Mouse (Mus musculus): ENCODE measurements around the gene Tmem175.
"Not testable (repeated sequence)": the region's sequence is repeated elsewhere in the genome, so short reads cannot be mapped to it uniquely, and the experiment has no call there.

The Tmem175 gene

DNA sequence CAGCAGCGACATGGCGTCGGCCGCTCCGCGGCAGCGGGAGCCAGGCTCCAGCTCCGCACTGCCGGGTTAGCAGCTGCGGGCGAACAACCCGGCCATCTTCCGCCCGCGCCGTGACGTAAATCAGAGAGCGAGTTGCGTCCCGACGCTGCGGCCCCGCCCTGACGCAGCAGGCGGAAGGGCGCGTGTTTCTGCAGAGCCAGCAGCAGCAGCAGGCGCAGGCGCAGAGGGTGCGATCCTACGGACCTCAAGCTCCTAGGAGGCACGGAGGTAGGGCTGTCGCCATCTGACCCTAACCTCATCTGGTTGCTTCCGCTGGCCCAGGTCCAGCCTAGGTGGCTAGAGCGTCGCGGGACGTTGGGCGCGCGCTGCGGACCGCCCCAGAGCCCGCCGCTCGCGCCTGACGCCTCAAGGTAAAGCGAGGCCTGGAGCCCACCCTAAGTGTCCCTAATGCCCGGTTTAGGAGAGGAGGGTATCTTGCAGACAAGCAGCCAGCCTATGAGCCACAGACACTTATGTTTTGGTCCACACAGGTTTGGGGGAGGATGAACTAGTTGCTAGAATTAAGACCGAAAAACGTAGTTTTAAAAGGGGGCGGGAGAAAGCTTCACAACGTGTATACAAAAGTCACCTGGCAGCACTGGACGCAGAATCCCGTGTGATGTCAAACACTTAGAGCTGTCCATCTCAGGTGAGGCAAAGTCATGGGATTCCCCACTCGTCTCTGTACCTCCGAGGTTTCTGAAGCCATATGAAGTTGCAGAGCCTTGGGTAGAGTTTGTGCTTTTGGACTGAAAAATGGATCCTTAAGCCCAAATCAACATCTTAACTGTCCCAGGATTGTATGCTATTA lies at the start of gene Tmem175, which contains the start of gene Gak:
Gene Tmem175, plus strand, starts transcription at position 137 of the 850 bp plus-strand sequence.
Gene Gak, minus strand, starts transcription at position 122 of the 850 bp plus-strand sequence.
- peak; percentile 94 for DNase-seq

DNA sequence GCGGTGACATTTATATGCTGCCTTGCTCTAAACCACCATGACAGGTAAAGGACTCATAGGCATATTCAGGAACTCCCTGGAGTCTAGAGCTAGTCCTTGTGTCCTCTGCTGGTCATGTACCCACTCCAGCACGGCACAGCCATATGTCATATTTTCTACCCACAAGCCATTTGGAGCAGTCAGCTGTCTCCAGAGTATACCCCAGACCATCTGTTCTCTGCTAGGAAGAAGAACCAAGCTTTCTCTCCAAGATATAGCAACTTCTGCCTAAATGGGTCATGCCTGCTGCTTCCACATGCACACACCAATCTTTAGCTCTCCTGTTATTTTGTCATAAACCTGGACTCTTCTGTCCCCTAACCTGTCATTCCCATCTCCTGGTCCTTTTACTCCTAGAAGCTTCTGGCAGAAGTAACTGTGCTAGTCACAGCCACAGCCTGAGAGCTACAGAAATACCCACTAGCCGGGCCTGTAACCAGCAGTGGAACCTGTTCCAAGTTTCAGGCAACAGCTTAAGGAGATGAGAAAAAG lies 48.1 kb upstream of the Tmem175 start:
- DNase-seq: peak; percentile 71

DNA sequence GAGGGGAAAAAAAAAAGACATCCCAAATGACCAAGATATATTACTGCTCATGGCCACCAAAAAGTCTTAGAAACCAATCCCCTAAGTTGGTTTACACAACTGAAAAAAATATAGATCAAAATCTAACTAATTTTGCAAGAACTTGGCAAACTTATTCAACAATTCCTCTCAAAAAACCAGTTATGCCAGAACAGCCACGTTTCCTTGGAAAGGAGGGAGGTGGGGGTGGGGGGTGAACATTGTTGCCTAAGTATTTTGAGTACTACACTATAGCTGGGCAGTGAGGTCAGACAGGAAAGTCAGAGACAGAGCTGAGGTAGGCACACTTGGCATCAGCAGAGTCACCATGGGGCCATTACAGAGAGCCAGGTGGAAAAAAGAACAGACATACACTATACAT lies 29.6 kb upstream of the Tmem175 start:
- no peak for DNase-seq

DNA sequence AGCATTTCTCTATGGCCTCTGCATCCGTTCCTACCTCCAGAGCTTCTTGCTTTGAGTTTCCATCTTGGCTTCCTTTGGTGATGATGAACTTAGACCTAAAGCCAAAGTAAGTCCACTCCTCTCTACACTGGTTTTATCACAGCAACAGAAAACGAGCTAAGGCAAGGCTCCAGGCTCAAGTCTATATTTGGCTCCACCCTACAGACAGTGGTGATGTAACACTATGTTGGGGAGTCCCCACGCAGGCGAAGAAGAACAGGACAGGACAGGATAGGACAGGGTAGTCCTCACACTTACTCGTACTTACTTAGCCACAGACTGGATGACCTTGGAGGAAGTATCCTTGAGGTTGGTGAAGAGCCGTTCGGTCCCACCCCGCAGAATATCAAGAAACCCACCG lies 27.0 kb upstream of the Tmem175 start:
- no peak for DNase-seq

DNA sequence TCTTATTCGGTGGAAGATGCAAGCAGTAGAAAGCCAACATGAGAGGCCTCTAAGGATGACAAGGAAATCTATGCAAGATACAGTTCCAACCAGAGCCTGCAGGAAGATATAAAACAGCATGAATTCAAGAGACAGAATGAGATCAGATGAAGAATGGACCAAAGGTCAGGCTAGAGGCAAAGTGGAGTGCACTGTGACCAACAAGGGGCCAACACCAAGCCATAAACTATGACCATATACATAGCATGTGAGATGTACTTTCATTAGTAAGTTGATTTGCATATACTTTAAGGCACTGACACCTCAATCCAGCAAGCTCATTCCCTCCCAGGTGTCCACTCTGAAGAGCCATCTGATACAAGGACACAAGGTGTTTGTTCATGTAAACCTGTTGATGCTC lies 19.1 kb upstream of the Tmem175 start:
- no peak for DNase-seq

DNA sequence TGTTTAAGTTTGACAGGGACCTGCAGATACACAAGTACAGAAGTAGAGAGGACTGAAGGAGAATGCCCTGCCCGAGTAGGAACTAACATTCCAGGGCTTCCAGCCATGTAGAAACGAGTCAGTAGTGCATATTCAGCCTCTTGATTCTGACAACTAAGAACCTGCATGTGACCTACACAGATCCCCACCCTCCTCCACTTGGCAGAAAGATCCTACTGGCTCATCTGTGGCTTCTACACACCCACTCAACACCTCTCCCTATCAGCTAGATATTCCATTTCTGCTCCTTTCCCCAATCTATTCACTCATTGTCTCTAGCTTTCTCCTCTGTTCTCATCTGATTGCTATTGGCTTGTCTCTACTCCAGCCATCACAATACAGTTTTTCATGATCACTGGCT lies 7.7 kb upstream of the Tmem175 start:
- peak; percentile 15 for DNase-seq

DNA sequence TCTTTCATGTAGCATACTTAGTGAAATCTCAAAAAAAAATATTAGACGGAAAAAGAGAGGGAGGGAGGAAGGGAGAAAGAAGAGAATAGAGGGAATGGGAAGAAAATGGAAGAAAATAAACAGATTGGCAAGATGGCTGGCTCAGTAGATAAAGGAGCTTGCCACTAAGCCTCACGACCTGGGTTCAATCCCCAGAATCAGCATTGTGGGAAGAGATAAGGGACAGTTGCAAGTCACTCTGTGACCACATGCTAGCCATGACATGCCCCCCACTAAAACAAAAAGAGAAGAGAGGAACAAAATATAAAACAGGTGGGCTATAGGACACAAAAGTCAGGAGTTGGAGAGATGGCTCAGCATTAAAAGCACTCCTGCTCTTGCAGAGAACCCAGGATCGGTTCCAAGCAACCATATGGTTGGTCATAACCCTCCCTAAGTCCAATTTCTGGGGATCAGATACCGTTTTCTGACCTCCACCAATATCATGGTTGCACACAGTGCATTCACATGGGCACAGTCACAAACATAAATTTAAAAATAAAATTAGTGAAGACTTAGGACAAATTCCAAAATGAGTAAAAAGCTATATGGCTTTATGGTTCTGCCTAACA lies 3.4 kb upstream of the Tmem175 start:
- no peak for DNase-seq

DNA sequence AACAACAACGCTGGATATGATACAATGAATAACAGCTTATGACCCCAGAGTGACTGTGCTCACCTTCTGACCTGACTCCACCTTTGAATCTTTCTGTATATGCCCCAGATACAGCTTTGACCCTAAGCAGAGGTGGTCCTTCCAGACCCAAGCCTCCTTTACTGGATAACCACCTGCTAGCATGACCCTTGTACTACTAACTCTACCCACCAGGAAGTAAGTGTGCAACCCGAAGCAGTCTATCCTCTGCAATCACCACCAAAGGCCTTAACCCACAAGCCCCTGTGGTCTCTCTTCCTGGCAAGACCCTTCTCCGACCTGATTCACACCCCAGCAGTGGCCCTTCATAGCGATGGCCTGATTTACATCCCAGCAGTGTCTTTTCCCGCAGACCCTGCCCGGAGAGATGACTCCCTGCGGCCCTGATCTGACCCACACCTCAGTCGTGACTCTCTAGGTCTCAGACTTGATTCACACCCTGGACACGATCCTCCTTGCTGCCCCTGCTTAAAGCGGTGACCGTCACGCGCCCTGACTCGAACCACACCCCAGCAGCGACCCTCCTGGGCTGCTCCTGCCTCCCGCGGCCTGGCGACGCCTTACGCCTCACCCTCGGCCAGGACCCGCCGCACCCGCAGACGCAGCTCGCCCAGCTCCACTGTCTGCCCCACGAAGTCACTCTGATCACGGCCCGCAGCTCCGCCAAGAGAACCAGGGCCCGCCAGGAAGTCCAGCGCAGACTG lies 508 bp upstream of the Tmem175 start:
- no peak for DNase-seq

DNA sequence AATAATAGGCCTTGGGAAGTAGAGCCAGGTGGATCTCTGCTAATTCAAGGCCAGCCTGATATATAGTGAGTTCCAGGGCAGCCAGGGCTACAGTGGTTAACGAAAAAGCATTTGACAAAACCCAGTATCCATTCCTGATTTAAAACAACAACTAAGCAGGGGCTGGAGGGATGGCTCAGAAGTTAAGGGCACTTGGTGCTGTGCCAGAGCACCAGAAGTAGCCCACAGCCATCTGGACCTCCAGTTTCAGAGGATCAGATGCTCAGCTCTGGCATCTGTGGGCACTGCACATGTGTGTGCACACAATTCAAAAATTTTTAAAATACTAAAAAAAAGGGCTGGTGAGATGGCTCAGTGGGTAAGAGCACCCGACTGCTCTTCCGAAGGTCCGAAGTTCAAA lies 4.1 kb downstream of the Tmem175 start:
- no peak for DNase-seq

DNA sequence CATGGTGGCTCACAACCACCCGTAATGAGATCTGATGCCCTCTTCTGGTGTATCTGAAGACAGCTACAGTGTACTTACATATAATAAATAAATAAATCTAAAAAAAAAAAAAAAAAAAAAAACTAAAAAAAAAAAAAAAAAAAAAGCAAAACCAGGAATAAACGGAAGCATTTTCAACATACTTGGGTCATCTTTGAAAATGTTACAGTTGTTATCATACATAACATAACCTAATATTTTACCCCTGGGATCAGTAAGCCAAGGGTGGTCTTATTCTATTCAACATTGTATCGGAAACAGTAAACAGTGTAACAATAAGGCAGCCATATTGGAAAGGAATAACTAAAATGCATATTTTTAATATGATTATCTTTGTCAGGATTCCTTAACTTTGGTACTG lies 4.5 kb downstream of the Tmem175 start:
- not testable (repeated sequence) for DNase-seq

DNA sequence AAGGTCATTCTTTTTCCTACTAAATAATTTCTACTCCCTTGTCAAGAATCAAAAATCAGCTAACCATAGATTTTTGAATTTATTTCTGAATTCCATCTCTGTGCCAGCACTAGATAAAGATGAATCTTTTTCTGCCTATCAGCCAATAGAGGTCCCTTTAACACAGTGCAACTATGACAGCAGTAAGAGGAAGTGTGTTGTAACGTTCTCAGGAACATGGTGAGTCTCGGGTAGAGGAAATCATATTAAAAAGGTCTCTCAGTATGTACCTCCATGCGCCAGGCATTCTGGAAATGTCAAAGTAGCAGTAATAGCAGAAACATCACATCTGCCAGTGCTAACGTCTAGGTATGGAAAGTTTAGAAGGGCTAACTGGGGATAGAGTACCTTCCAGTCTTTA lies 6.6 kb downstream of the Tmem175 start:
- no peak for DNase-seq

DNA sequence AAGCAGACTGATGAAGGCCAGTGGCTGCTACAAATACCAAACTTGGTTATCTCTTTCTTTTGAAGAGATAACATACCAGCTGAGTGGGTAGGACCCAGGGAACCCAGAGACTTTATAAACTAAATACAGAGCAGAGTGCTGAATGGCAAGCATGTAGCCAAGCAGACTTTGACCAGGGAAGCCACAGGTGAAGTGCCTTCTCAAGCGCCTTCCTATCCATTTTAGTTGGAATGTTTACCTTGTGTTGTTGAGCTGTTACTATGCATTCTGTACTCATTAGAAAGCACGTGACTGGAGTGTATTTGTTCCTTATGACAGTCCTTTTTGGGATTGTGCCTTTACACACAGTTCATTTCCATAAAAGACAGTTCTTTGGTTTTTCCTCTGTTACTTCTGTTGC lies 14.1 kb downstream of the Tmem175 start:
- no peak for DNase-seq

DNA sequence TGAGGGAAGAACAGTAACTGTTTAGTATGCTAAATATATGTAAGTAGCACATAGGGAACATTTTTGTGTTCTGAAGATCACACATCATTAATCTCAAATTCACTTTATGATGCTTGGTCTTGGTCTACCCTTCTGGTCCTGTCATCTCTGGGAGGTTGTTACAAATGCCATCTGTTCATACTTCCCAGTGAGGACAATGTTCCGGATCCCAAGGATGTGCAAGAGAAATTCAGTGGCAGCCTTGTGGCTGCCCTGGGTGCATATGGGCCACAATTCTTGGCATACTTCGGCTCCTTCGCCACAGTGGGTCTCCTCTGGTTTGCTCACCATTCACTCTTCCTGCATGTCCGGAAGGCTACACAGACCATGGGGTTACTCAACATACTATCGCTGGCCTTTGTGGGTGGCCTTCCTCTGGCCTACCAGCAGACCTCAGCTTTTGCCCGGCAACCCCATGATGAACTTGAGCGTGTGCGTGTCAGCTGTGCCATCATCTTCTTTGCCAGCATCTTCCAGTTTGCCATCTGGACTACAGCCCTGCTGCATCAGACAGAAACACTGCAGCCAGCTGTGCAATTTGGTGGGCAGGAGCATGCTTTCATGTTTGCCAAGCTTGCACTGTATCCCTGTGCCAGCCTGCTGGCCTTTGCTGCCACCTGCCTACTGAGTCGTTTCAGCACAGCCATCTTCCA lies 16.2 kb downstream of the Tmem175 start:
- DNase-seq: peak; percentile 46

DNA sequence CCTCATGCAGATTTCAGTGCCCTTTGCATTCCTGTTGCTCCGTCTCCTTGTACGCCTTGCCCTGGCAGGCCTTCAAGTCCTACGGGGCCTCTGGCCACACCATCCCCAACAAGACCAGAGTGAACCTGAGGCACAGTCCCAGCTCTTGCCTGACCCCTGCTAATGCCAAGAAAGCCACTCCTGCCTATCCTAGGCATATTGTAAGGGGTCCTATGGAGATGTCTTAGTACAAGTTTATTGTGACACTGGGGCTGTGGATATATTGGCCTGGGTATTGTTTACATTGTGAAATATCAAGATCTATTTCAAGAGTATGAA lies 16.7 kb downstream of the Tmem175 start:
- no peak for DNase-seq

DNA sequence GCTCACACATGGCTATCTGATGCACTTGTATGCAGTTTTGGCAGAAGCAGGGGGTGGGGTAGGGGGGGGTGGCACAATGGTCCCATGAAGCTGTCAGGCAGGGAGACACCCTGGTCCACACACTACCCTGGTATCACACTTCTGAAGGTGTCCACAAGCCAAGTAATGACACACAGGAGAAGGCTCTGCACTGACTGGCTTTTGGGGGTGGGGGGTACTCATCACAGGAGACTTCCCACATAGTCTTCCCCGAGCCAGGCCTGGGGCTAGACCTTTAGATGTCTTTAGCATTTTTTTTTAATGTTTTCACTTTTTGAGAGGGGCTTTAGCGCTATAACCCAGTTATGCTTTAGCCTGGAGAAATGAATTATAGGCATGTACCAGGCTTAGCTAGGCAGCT lies 17.7 kb downstream of the Tmem175 start:
- DNase-seq: no peak

DNA sequence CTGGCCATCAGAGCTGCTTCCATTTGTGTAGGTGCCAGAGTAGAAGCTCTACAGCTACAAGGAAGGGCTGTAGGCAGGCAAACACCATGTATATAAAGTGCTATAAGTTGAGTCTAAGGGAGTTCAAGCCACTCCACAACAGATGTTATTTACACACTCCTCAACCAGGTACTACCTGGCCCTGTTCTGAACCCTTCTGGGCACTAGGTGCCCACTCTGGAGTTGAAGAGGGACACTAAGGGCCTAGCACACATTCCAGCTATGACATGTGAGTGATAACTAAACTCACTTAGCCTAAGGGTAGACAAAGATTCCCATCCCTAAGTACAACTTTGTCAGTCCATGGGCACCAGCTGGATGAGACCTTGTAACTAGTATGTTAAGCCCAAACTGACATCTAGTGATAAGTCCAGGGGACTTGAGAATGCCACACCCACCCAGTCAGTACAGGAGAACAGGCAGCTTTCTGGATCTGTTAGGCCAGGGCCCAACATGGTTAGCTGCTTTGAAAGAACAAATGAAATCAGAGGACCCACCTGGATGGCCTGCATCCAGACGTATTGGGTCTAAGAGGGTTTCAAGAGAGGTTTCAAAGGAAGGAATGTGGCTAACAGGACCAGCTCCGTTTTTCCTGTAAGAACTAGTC lies 18.4 kb downstream of the Tmem175 start:
- no peak for DNase-seq

DNA sequence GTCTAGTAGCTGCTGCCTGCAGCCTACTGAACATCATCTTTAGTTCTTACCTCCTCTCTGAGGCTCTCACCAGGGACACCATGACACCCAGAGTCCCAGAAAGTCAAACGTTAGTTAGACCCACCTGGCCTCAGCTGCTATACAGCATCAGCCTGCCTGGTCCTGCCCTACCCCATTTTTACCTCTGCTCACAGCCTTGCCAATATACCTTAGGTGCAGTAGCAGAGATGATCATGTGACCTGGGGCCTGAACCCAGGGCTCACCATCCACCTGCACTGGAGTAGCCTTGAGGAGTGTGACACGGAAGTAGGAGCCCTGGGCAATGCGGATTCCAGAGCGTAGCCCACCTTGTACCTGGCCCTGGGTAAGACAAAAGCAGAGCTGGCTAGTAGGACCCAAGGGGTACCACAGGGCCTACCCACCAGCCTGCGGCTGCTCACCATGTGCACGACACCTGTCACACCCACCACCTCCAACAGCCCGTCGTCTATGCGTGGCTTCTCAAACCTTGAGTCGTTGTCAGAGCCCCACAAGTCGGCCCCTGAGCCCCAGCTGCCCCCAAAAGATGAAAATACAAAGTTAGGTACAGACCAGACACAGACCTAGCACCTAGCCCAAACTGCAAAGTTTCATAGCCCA lies 19.5 kb downstream of the Tmem175 start:
- no peak for DNase-seq

DNA sequence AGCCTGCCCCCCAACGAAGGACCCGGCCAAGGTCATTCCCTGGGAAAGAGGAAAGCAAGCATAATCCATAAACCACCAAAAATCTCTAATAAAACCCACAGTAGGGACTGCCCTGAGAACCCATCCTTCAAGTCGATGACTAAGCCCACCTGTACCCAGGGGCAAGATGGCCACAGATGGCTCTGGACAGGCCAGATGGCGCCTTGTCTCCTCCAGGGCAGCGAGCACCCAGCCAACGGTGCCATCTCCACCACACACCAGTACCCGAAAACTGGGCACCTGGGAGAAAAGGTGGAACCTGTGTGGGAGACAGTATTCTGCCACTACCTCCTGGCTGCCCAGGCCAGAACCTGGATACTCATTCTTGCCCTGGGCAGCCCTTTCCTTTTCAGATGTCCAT lies 20.8 kb downstream of the Tmem175 start:
- DNase-seq: no peak

DNA sequence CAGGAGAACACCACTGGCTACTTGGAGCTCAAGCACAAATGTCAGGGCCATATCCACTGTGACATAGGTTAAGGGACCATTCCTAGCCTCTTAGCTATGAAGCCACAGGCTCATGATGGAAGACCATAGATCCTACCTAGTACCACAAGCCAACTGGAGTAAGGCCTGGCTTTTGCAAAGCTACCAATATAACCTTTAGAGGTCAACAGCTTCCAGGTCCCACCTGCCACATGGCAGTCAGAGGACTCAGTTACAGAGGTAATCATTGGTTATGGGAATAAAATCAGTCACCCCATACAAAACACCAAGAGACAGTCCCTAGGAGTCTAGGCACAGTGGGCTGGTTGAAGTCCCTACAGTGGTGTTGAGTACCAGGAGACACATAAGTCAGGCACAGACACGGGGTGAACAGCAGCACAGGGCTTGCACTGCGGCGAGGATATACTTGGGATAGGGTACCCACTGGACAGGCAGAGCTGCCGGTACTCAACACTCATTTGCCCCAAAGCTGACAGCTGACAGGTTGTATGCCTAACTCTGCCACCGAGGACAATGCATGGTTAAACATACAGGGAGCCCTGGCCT lies 21.7 kb downstream of the Tmem175 start:
- DNase-seq: no peak

DNA sequence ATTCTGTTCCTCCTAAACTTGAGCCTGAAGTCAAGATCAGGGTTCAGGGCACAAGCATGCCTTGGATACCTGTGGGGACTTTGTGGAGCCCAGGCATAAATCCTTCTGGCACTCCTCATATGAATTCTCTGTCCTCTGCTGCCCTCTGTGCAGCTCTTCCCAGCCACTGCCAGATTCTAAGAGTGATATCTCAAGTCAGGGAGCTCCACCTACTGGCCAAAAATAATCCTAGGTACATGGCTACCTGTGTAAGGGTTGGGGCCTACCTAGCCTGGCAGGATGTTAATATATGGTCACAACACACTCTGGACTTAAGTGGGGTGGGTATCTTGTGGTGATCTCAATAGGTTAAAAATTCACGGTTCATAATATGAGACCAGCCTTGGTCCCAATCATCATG lies 22.3 kb downstream of the Tmem175 start:
- no peak for DNase-seq

DNA sequence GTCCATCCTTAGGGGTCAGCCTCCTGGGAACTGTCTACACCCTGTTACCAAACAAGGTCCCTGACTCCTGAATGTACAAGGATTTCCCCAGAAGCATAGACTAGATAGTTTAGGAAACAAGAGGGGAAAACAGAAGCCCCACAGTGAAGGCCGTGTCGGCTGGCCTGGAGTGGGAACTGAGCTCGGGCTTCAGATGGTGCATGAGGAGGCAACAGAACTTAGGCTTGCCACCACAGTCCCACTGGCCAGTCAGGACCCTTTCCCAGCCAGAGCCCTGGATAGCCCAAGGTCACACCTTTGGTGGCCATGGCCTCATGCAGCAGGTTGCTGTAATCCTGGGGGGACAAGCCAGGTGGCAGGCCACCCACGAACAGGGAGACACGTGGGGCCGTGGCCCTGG lies 23.8 kb downstream of the Tmem175 start:
- no peak for DNase-seq

All from layer of hippocampus, adult 9-11 months (tissue).